Mouse (Mus musculus): ENCODE measurements around the gene Dda1.

- no peak for TF ChIP-seq CTCF (IDR thresholded peaks at IDR 0.05)
- no peak for TF ChIP-seq POLR2A (IDR thresholded peaks at IDR 0.05; ENCODE audit: insufficient read depth, low read depth, low read length)
- TF ChIP-seq EP300 (IDR thresholded peaks at IDR 0.05; ENCODE audit: insufficient read depth, low read depth, low read length), result no peak
Observed at GRCm38 (mm10) chr8:71504349-71504748, 35.4 kb downstream of the Dda1 start.
